Mouse (Mus musculus) megakaryocyte, embryonic 14.5 days (primary cell): Measurements from ENCODE around the gene Enkd1.

Experiments used
- FLI1 ChIP-seq: IDR thresholded peaks from 2 replicates; pipeline ENCODE4 v1.6.1; 2012; ENCODE audit warnings: low read length, inconsistent platforms, mixed read lengths
- GATA1 ChIP-seq: IDR thresholded peaks from 3 replicates; pipeline ENCODE4 v1.6.1; 2012; ENCODE audit warnings: mixed read lengths, low read length, inconsistent platforms, borderline replicate concordance

GRCm38 (mm10) chr8:105732186-105732585 lies 24.2 kb upstream of the Enkd1 start:
- no peak for TF ChIP-seq GATA1
- TF ChIP-seq FLI1 = no peak
